In genomic region chr3:132886419-132887050, GRCm38 (mm10) we compare ENCODE assay signal across 29 mouse cellular contexts.
DNase-seq lines count a peak whose midpoint lies in the region; ATAC-seq and TF ChIP-seq lines count a peak whose summit lies in the region.
"Had no signal": no experiment of that assay in that cellular context is flagged by ENCODE, and none has a peak within 500 bp of the region (broad histone marks: within the 10 kb centered on the region; RNA-seq: fewer than 3 reads in every experiment).

No protein-coding gene starts in this region.

- H3K27ac ChIP-seq in liver, embryonic 12.5 days, result no peak overlapping the region
- no peak overlapping the region for H3K27ac ChIP-seq in CH12.LX (ENCODE audit: insufficient read depth, low read depth)
- H3K27ac ChIP-seq in liver, embryonic 13.5 days, result no peak overlapping the region
- H3K27ac ChIP-seq: hindbrain, embryonic 15.5 days; layer of hippocampus, adult 2 months; midbrain, embryonic 15.5 days; neural tube, embryonic 15.5 days had no signal

- TF ChIP-seq POLR2A in CH12.LX (IDR thresholded peaks at IDR 0.05; ENCODE audit: low read depth, low read length), result no peak

- no peak for DNase-seq in liver
- DNase-seq in CH12.LX (ENCODE audit: extremely low read depth), result no peak
- DNase-seq in c-Kit-positive CD71-positive TER-119-negative erythroid progenitor cells, embryonic 14.5 days (ENCODE audit: low read depth), result peak; percentile 6
- no peak for DNase-seq in liver, embryonic 13.5 days
- DNase-seq in thymus, postnatal 14 days, result no peak
- DNase-seq in urinary bladder, adult 18-20 months (ENCODE audit: low spot score in 2 of 2), result no peak
- no peak for DNase-seq in cerebellum, adult 11-12 months
- DNase-seq: adrenal gland, postnatal 14 days; cerebellum, adult 18-20 months; cerebellum, postnatal 14 days; gastrocnemius, postnatal 14 days; heart, adult 18-20 months; heart, postnatal 4 days; kidney, adult 11 months; kidney, postnatal 36 days; layer of hippocampus, postnatal 36 days; left cerebral cortex, postnatal 4 days; lung, adult 2 months; lung, postnatal 14 days; spleen, adult 18-20 months; thymus, postnatal 25 days had no signal

- dilution Hi-C loops in CH12.LX (cut with MboI; ENCODE audit: extremely low pct_ligation_motif_present, extremely low pct_unique_long_range_greater_than_20kb, low sequenced_read_pairs), result no loop called here

- in situ Hi-C loops in CH12.LX (cut with MboI; ENCODE audit: low pct_ligation_motif_present, low pct_unique_long_range_greater_than_20kb, low sequenced_read_pairs), result no loop called here

- TF ChIP-seq CTCF in CH12.LX (conservative IDR thresholded peaks at IDR 0.05 in 1 of 2, IDR thresholded peaks at IDR 0.05 in 1 of 2; ENCODE audit: low read depth in 2 of 2, low read length in 2 of 2), result no peak

- WGBS in liver, embryonic 12.5 days (ENCODE audit: insufficient replicate concordance), result 28% methylated on average over 6 of the region's 6 CpGs
- 23% methylated on average over 6 of the region's 6 CpGs for WGBS in liver, embryonic 13.5 days (ENCODE audit: insufficient replicate concordance)

- peak; percentile 24; the same call in 1 of the 2 replicates for ATAC-seq in liver, embryonic 12.5 days
- peak; percentile 39; the same call in 1 of the 2 replicates for ATAC-seq in liver, embryonic 13.5 days (ENCODE audit: low read depth)
- ATAC-seq: forebrain, embryonic 14.5 days; inflammation-experienced regulatory T-cells, adult 6 months; midbrain, embryonic 15.5 days had no signal

- H3K9me3 ChIP-seq in liver, embryonic 12.5 days (replicated peaks), result no peaks in the 10 kb centered on the region
- H3K9me3 ChIP-seq in CH12.LX (replicated peaks; ENCODE audit: low read length), result no peaks in the 10 kb centered on the region
- H3K9me3 ChIP-seq in liver, embryonic 13.5 days (replicated peaks), result no peaks in the 10 kb centered on the region
- H3K9me3 ChIP-seq: hindbrain, embryonic 15.5 days; midbrain, embryonic 15.5 days; neural tube, embryonic 15.5 days had no signal

- no peak overlapping the region for H3K4me2 ChIP-seq in liver, embryonic 12.5 days
- no peak overlapping the region; the same call in 1 of the 2 replicates for H3K4me2 ChIP-seq in CH12.LX (ENCODE audit: insufficient read depth, low read depth, poor library complexity, severe bottlenecking)
- peak overlapping the region; percentile 23; the same call in 1 of the 2 replicates for H3K4me2 ChIP-seq in liver, embryonic 13.5 days
- H3K4me2 ChIP-seq: heart, embryonic 11.5 days; hindbrain, embryonic 15.5 days; midbrain, embryonic 15.5 days; neural tube, embryonic 15.5 days had no signal

- H3K36me3 ChIP-seq in liver, embryonic 12.5 days, result no peaks in the 10 kb centered on the region
- no peaks in the 10 kb centered on the region for H3K36me3 ChIP-seq in CH12.LX (replicated peaks in 1 of 2; ENCODE audit: control insufficient read depth in 1 of 2, insufficient read depth in 1 of 2, low read length in 1 of 2)
- H3K36me3 ChIP-seq in liver, embryonic 13.5 days, result no peaks in the 10 kb centered on the region
- H3K36me3 ChIP-seq: hindbrain, embryonic 15.5 days; midbrain, embryonic 15.5 days; neural tube, embryonic 15.5 days had no signal

- no peak for TF ChIP-seq RAD21 in CH12.LX (IDR thresholded peaks at IDR 0.05; ENCODE audit: low read depth, low read length)

- H3K4me3 ChIP-seq in liver, embryonic 12.5 days, result no peak overlapping the region
- H3K4me3 ChIP-seq in CH12.LX (replicated peaks in 1 of 3; ENCODE audit: low read depth in 2 of 3, low read length in 2 of 3, poor library complexity in 1 of 3), result no peak overlapping the region
- H3K4me3 ChIP-seq in liver, embryonic 13.5 days (replicated peaks), result no peak overlapping the region
- H3K4me3 ChIP-seq: hindbrain, embryonic 15.5 days; layer of hippocampus, adult 2 months; midbrain, embryonic 15.5 days; neural tube, embryonic 15.5 days had no signal

- TF ChIP-seq EP300 in CH12.LX (IDR thresholded peaks at IDR 0.05; ENCODE audit: low read length), result no peak

- no peaks in the 10 kb centered on the region for H3K27me3 ChIP-seq in liver, embryonic 12.5 days (replicated peaks)
- H3K27me3 ChIP-seq in CH12.LX (replicated peaks), result no peaks in the 10 kb centered on the region
- H3K27me3 ChIP-seq in liver, embryonic 13.5 days, result no peaks in the 10 kb centered on the region
- H3K27me3 ChIP-seq: hindbrain, embryonic 15.5 days; midbrain, embryonic 15.5 days; neural tube, embryonic 15.5 days had no signal

- no peaks in the 10 kb centered on the region for H3K79me2 ChIP-seq in CH12.LX (replicated peaks; ENCODE audit: control insufficient read depth, extremely low read depth, insufficient read depth, poor library complexity, severe bottlenecking)

- peaks cover 13% of the 10 kb centered on the region for H3K4me1 ChIP-seq in liver, embryonic 12.5 days
- peaks cover 0 to 12% of the 10 kb centered on the region in 2 experiments; a peak in 2 of 4 replicates for H3K4me1 ChIP-seq in CH12.LX (ENCODE audit: control insufficient read depth in 1 of 2, insufficient read depth in 2 of 2)
- peaks cover 10% of the 10 kb centered on the region for H3K4me1 ChIP-seq in liver, embryonic 13.5 days (replicated peaks)
- H3K4me1 ChIP-seq: hindbrain, embryonic 15.5 days; midbrain, embryonic 15.5 days; neural tube, embryonic 15.5 days had no signal

- no peak overlapping the region for H3K9ac ChIP-seq in liver, embryonic 12.5 days
- H3K9ac ChIP-seq in CH12.LX (ENCODE audit: insufficient read depth, low read depth), result peak overlapping the region; percentile 7; the same call in 1 of the 2 replicates
- H3K9ac ChIP-seq in liver, embryonic 13.5 days, result no peak overlapping the region
- H3K9ac ChIP-seq: hindbrain, embryonic 15.5 days; midbrain, embryonic 15.5 days; neural tube, embryonic 15.5 days had no signal

TF ChIP-seq in CH12.LX, 34 proteins besides CTCF, POLR2A, EP300 and RAD21:
- TF ChIP-seq USF2 (conservative IDR thresholded peaks at IDR 0.05; ENCODE audit: low read depth, low read length) (no peak), ZNF384 (IDR thresholded peaks at IDR 0.05; ENCODE audit: low read depth, low read length) (peak; percentile 51; the same call in 1 of the 2 replicates)
